In the genomic region with DNA sequence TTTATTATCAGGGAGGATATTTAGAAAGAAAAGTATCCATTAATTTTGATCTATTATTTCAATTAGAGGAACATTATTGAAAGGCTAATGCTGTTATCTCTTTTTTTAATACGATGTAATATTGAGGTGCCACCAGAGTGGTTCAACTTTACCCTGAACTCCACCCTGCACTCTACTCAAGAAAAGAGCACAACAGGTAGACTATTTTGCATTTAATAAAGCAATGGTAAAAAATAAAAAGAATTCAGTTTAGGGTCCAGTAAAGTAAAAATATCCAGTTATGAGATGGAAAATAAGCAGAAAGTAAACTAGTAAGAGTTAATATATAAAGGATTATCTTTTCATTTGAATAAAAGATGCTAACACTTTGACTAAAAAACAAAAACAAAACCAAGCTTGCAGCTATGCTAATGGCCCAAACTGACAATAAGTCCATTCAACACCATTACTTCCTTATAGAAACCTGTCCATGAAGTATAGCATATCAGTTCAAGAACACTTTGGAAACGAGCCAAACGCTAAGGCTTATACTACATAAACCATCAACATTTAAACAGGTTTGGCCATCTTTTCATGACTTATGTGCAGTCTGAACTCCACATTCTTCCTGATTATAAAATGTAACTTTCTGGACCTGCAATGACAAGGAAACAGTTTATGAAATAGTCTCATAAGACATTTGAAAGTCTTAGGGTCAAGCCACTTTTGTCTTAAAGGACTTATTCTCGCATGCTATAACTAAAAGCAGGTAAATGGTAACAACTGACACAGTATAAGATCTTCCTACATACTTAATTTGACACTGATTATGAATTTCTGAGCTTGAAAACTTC, we compare ENCODE assay signal across 8 mouse cellular contexts. TPM values are rescaled to one million over a fixed set of nuclear protein-coding genes. Genes with fewer than 3 reads are reported as not detected.
DNase-seq lines count a peak whose midpoint lies in the region; ATAC-seq and TF ChIP-seq lines count a peak whose summit lies in the region.

No protein-coding gene starts in this region.

- peaks cover 25% of the 10 kb centered on the region for H3K36me3 ChIP-seq in forebrain, embryonic 15.5 days
- H3K36me3 ChIP-seq in midbrain, embryonic 10.5 days: peaks cover 46% of the 10 kb centered on the region

- H3K27me3 ChIP-seq in forebrain, embryonic 15.5 days: no peaks in the 10 kb centered on the region
- no peaks in the 10 kb centered on the region for H3K27me3 ChIP-seq in midbrain, embryonic 10.5 days (ENCODE audit: low read depth, poor library complexity, severe bottlenecking)

- no peaks in the 10 kb centered on the region for H3K9me3 ChIP-seq in forebrain, embryonic 15.5 days
- H3K9me3 ChIP-seq in midbrain, embryonic 10.5 days (replicated peaks): no peaks in the 10 kb centered on the region

- TF ChIP-seq CTCF in gastrocnemius, adult 2 months (IDR thresholded peaks at IDR 0.05): no peak

- H3K4me2 ChIP-seq in forebrain, embryonic 15.5 days (replicated peaks): peak overlapping the region; percentile 52

- WGBS in forebrain, embryonic 15.5 days: 74% methylated on average over 4 of the region's 4 CpGs
- 90% methylated on average over 4 of the region's 4 CpGs for WGBS in midbrain, embryonic 10.5 days

- intact Hi-C loops in gastrocnemius, adult 2 months (cut with DNase I): loop anchor here (10.0 kb wide), 1 partner anchor 661 kb away; no protein-coding TSS in a partner anchor

- H3K4me1 ChIP-seq in forebrain, embryonic 15.5 days: peaks cover 23% of the 10 kb centered on the region
- H3K4me1 ChIP-seq in midbrain, embryonic 10.5 days: peaks cover 12% of the 10 kb centered on the region

- peak overlapping the region; percentile 37 for H3K9ac ChIP-seq in forebrain, embryonic 15.5 days (replicated peaks)

- peak overlapping the region; percentile 77 for H3K4me3 ChIP-seq in gastrocnemius, adult 2 months
- H3K4me3 ChIP-seq in forebrain, embryonic 15.5 days: peak overlapping the region; percentile 95
- peak overlapping the region; percentile 93 for H3K4me3 ChIP-seq in midbrain, embryonic 10.5 days

- no peak for DNase-seq in gastrocnemius, adult 2 months
- DNase-seq in gastrocnemius, postnatal 4 days (ENCODE audit: low spot score in 2 of 2): no peak
- peak; percentile 29 for DNase-seq in 3T3-L1 (ENCODE audit: low read depth, low spot score)
- no peak for DNase-seq in midbrain, embryonic 10.5 days (ENCODE audit: low spot score)
- DNase-seq in adrenal gland, postnatal 25 days: no peak
- DNase-seq in cerebellum, postnatal 10 days: no peak
- no peak for DNase-seq in Muller cell, postnatal 12 days (ENCODE audit: inconsistent ontology term)

- ATAC-seq in forebrain, embryonic 15.5 days (replicated peaks): no peak

- peak overlapping the region; percentile 97; the same call in 1 of the 2 replicates for H3K27ac ChIP-seq in gastrocnemius, adult 2 months
- no peak overlapping the region for H3K27ac ChIP-seq in forebrain, embryonic 15.5 days (replicated peaks)
- H3K27ac ChIP-seq in midbrain, embryonic 10.5 days (replicated peaks): no peak overlapping the region

RNA-seq across cellular contexts. Expression of a gene that starts 4.6 kb away (rescaled TPM):
- 10 to 100 TPM; 12.9 to 26.6 TPM for total RNA-seq in gastrocnemius, adult 2 months (2021)
- 100 to 1,000 TPM; 274 to 289 TPM for total RNA-seq in gastrocnemius, postnatal 4 days (2021)
- 214 and 227 TPM in 2 replicates for polyA plus RNA-seq in forebrain, embryonic 15.5 days (2015; fragmentation: Nextera tagmentation; extraction: Ambion mirVana)
- 169 and 200 TPM in 2 replicates for polyA plus RNA-seq in midbrain, embryonic 10.5 days (2016; fragmentation: Nextera tagmentation; extraction: Ambion mirVana)
- 59.9 and 88.0 TPM in 2 replicates for total RNA-seq in adrenal gland, postnatal 25 days (2021)
